Mouse (Mus musculus): ENCODE measurements around the gene Mpig6b.

DNA sequence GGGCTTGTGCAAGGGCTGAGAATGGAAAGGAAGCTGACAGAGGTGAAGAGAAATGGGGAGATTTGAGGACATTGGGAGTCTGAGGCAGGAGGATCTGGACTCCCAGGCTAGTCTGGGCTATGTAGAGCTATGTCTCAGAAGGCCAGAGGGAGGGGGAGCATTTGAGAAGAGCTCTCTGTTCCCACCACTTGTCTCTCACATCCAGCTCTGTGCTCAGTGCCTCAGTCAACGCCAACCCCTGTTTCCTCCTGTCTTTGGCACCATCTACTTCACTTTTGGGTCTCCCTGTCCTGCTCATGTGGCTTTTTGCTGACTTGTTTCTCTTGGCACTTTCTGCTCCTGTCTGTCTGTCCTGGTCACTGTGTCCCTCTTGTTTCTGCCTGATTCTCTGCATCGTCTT, 11.3 kb upstream of the Mpig6b start:
- no peak for TF ChIP-seq POLR2A (IDR thresholded peaks at IDR 0.05; ENCODE audit: low read depth, low read length)
- no peak for TF ChIP-seq CTCF (IDR thresholded peaks at IDR 0.05; ENCODE audit: extremely low read depth, insufficient read length, insufficient replicate concordance, low read depth, low read length)

All from small intestine, adult 2 months (tissue).